Comparison of ENCODE assay signal across 19 mouse cellular contexts in the genomic region with DNA sequence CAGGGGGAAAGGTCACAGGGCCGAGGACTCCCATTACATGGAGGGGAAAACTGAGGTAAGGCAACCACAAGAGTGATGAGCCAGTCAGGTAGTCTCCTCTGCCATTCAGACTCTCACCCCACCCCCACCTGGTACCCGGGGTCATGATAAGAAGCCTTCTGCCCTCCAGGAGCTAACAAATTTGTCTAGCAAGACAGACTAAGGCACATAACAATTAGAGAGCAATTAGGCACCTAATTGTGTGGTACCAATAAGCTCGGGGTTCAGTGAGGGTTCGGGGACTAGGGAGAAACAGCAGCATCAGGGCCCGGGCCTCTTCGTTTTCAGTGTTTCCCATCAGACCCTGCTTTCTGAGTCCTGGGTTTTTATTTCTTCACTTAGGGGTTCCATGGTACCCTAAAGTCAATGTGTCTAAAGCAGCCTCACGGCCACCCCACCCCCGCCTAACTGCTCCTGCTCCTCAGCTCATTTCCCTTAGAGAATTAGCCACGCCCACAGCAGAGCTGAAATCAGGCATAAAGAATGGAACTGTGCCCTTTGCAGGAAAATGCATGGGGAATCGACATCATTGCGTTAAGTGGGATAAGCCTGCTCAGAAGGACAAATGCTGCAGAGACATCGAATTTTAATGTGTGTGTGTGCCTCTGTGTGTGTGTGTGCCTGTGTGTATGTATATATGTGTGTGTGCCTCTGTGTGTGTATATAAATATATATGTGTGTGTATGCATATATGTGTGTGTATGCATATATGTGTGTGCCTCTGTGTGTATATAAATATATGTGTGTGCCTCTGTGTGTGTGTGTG.
A peak's percentile ranks its signal among the peaks of the same experiment; 100 is the strongest.
DNase-seq lines count a peak whose midpoint lies in the region; ATAC-seq and TF ChIP-seq lines count a peak whose summit lies in the region.
"Had no signal": no experiment of that assay in that cellular context is flagged by ENCODE, and none has a peak within 500 bp of the region (broad histone marks: within the 10 kb centered on the region; RNA-seq: fewer than 3 reads in every experiment).

No protein-coding gene starts in this region.

- H3K9me3 ChIP-seq in hindbrain, embryonic 10.5 days, result peaks cover 10% of the 10 kb centered on the region; the same call in 1 of the 2 replicates
- H3K9me3 ChIP-seq in hindbrain, postnatal 0 days (ENCODE audit: low read length), result peaks cover 6% of the 10 kb centered on the region
- H3K9me3 ChIP-seq in forebrain, embryonic 14.5 days (replicated peaks; ENCODE audit: control insufficient read depth, low read length), result peaks cover 6% of the 10 kb centered on the region; the same call in 1 of the 2 replicates
- H3K9me3 ChIP-seq in midbrain, embryonic 11.5 days (ENCODE audit: control insufficient read depth, low read length), result peaks cover 4% of the 10 kb centered on the region; the same call in 1 of the 2 replicates
- no peaks in the 10 kb centered on the region for H3K9me3 ChIP-seq in stomach, postnatal 0 days (ENCODE audit: control insufficient read depth, low read length)
- H3K9me3 ChIP-seq: intestine, embryonic 15.5 days had no signal

- no peak overlapping the region for H3K9ac ChIP-seq in hindbrain, postnatal 0 days (replicated peaks; ENCODE audit: low read length)
- H3K9ac ChIP-seq in forebrain, embryonic 14.5 days (ENCODE audit: low read length), result no peak overlapping the region
- no peak overlapping the region for H3K9ac ChIP-seq in midbrain, embryonic 11.5 days (ENCODE audit: low read length)
- no peak overlapping the region for H3K9ac ChIP-seq in stomach, postnatal 0 days (ENCODE audit: low read length)
- H3K9ac ChIP-seq: embryonic facial prominence, embryonic 13.5 days; intestine, embryonic 15.5 days had no signal

- no peak overlapping the region for H3K4me3 ChIP-seq in hindbrain, embryonic 10.5 days
- H3K4me3 ChIP-seq in hindbrain, postnatal 0 days (ENCODE audit: low read length), result no peak overlapping the region
- H3K4me3 ChIP-seq in forebrain, embryonic 14.5 days (ENCODE audit: low read depth, low read length), result no peak overlapping the region
- no peak overlapping the region for H3K4me3 ChIP-seq in midbrain, embryonic 11.5 days (ENCODE audit: low read depth, low read length)
- no peak overlapping the region for H3K4me3 ChIP-seq in stomach, postnatal 0 days (ENCODE audit: low read depth, low read length)
- H3K4me3 ChIP-seq in gastrocnemius, adult 2 months, result no peak overlapping the region
- H3K4me3 ChIP-seq: embryonic facial prominence, embryonic 13.5 days; intestine, embryonic 15.5 days had no signal

- peak overlapping the region; percentile 77 for H3K27ac ChIP-seq in hindbrain, embryonic 10.5 days
- H3K27ac ChIP-seq in hindbrain, postnatal 0 days, result no peak overlapping the region
- H3K27ac ChIP-seq in forebrain, embryonic 14.5 days (ENCODE audit: low read depth, low read length), result peak overlapping the region; percentile 96; the same call in 1 of the 2 replicates
- H3K27ac ChIP-seq in midbrain, embryonic 11.5 days (ENCODE audit: low read depth, low read length), result no peak overlapping the region; the same call in 1 of the 2 replicates
- no peak overlapping the region for H3K27ac ChIP-seq in stomach, postnatal 0 days (replicated peaks)
- no peak overlapping the region for H3K27ac ChIP-seq in gastrocnemius, adult 2 months
- H3K27ac ChIP-seq: embryonic facial prominence, embryonic 13.5 days; intestine, embryonic 15.5 days; macrophage had no signal

- peaks cover 26% of the 10 kb centered on the region for H3K4me1 ChIP-seq in hindbrain, embryonic 10.5 days (replicated peaks)
- H3K4me1 ChIP-seq in hindbrain, postnatal 0 days (ENCODE audit: insufficient read depth, low read length), result 0 out of 2 replicates have a peak, but pooled peaks cover 10% of the 10 kb centered on the region
- H3K4me1 ChIP-seq in forebrain, embryonic 14.5 days (ENCODE audit: control insufficient read depth, insufficient read depth, low read length), result peaks cover 23% of the 10 kb centered on the region
- H3K4me1 ChIP-seq in midbrain, embryonic 11.5 days (ENCODE audit: control insufficient read depth, insufficient read depth, low read length), result peaks cover 13% of the 10 kb centered on the region; the same call in 1 of the 2 replicates
- H3K4me1 ChIP-seq in stomach, postnatal 0 days (replicated peaks; ENCODE audit: control insufficient read depth, insufficient read depth), result no peaks in the 10 kb centered on the region
- H3K4me1 ChIP-seq: intestine, embryonic 15.5 days had no signal

- no peak for ATAC-seq in hindbrain, postnatal 0 days
- ATAC-seq in forebrain, embryonic 14.5 days, result peak; percentile 11; the same call in 1 of the 2 replicates
- no peak for ATAC-seq in midbrain, embryonic 11.5 days (ENCODE audit: low FRiP score)
- no peak for ATAC-seq in stomach, postnatal 0 days (ENCODE audit: low FRiP score, low TSS enrichment)
- ATAC-seq: activated CD4-positive, CD25-positive, alpha-beta regulatory T cell, adult 4 months; intestine, embryonic 15.5 days had no signal

- WGBS in hindbrain, embryonic 10.5 days, result 55% methylated on average over 12 of the region's 12 CpGs
- 49% methylated on average over 12 of the region's 12 CpGs for WGBS in hindbrain, postnatal 0 days
- 12% methylated on average over 12 of the region's 12 CpGs for WGBS in forebrain, embryonic 14.5 days
- 50% methylated on average over 12 of the region's 12 CpGs for WGBS in midbrain, embryonic 11.5 days
- WGBS in stomach, postnatal 0 days, result 64% methylated on average over 12 of the region's 12 CpGs

- no peak for DNase-seq in hindbrain, embryonic 10.5 days (ENCODE audit: low spot score)
- DNase-seq in hindbrain, postnatal 0 days (ENCODE audit: low spot score), result no peak
- peak; percentile 74 for DNase-seq in forebrain, embryonic 14.5 days (ENCODE audit: low spot score)
- DNase-seq in midbrain, embryonic 11.5 days (ENCODE audit: low spot score, missing footprints), result peak; percentile 79
- peak; percentile 70 for DNase-seq in retina, postnatal 1 day
- DNase-seq in left cerebral cortex, postnatal 4 days, result no peak
- DNase-seq in stomach, postnatal 0 days (ENCODE audit: low spot score), result no peak
- DNase-seq in gastrocnemius, adult 2 months, result no peak
- DNase-seq: adrenal gland, postnatal 25 days; cerebellum, postnatal 14 days; gastrocnemius, postnatal 10 days; heart, postnatal 10 days; liver; lung, adult 18-20 months; right cerebral cortex, postnatal 25 days had no signal

- H3K4me2 ChIP-seq in hindbrain, postnatal 0 days (ENCODE audit: low read depth, low read length), result no peak overlapping the region
- no peak overlapping the region for H3K4me2 ChIP-seq in forebrain, embryonic 14.5 days (ENCODE audit: low read length)
- no peak overlapping the region for H3K4me2 ChIP-seq in midbrain, embryonic 11.5 days
- no peak overlapping the region for H3K4me2 ChIP-seq in stomach, postnatal 0 days (replicated peaks; ENCODE audit: low read depth)
- H3K4me2 ChIP-seq: intestine, embryonic 15.5 days had no signal

- no peak for TF ChIP-seq EP300 in stomach, postnatal 0 days (optimal IDR thresholded peaks at IDR 0.05)

- intact Hi-C loops in left cerebral cortex, postnatal 4 days (cut with DNase I), result no loop called here
- intact Hi-C loops in gastrocnemius, adult 2 months (cut with DNase I), result no loop called here

- no peak for TF ChIP-seq CTCF in hindbrain, postnatal 0 days (IDR thresholded peaks at IDR 0.05; ENCODE audit: low read depth)
- no peak for TF ChIP-seq CTCF in stomach, postnatal 0 days (IDR thresholded peaks at IDR 0.05; ENCODE audit: low read depth)
- TF ChIP-seq CTCF in gastrocnemius, adult 2 months (IDR thresholded peaks at IDR 0.05), result no peak

- peaks cover 14% of the 10 kb centered on the region; the same call in 1 of the 2 replicates for H3K27me3 ChIP-seq in hindbrain, embryonic 10.5 days (ENCODE audit: insufficient read depth, poor library complexity, severe bottlenecking)
- no peaks in the 10 kb centered on the region for H3K27me3 ChIP-seq in hindbrain, postnatal 0 days (ENCODE audit: insufficient read depth, low read length)
- H3K27me3 ChIP-seq in forebrain, embryonic 14.5 days (replicated peaks; ENCODE audit: control insufficient read depth, insufficient read depth, low read length), result no peaks in the 10 kb centered on the region
- no peaks in the 10 kb centered on the region; the same call in 1 of the 2 replicates for H3K27me3 ChIP-seq in midbrain, embryonic 11.5 days (ENCODE audit: control insufficient read depth, insufficient read depth, low read length)
- H3K27me3 ChIP-seq in stomach, postnatal 0 days (ENCODE audit: control insufficient read depth, insufficient read depth, low read length), result no peaks in the 10 kb centered on the region
- H3K27me3 ChIP-seq: intestine, embryonic 15.5 days had no signal

- no peaks in the 10 kb centered on the region for H3K36me3 ChIP-seq in hindbrain, embryonic 10.5 days
- H3K36me3 ChIP-seq in hindbrain, postnatal 0 days (ENCODE audit: insufficient read depth, low read length), result no peaks in the 10 kb centered on the region
- no peaks in the 10 kb centered on the region for H3K36me3 ChIP-seq in forebrain, embryonic 14.5 days (ENCODE audit: control insufficient read depth, insufficient read depth, low read length)
- H3K36me3 ChIP-seq in midbrain, embryonic 11.5 days (ENCODE audit: control insufficient read depth, insufficient read depth, low read length), result no peaks in the 10 kb centered on the region
- H3K36me3 ChIP-seq in stomach, postnatal 0 days (ENCODE audit: control insufficient read depth, insufficient read depth, low read length), result no peaks in the 10 kb centered on the region
- H3K36me3 ChIP-seq: embryonic facial prominence, embryonic 13.5 days; intestine, embryonic 15.5 days had no signal

Comparison
In these comparisons a context has a peak if more than half of its experiments do, and no peak if none do; other contexts are left out.
1. H3K27ac ChIP-seq: peak in hindbrain, embryonic 10.5 days (single experiment) and forebrain, embryonic 14.5 days (single experiment); none in hindbrain, postnatal 0 days (single experiment), midbrain, embryonic 11.5 days (single experiment), stomach, postnatal 0 days (single experiment) and gastrocnemius, adult 2 months (single experiment).
2. DNase-seq: peak in forebrain, embryonic 14.5 days (single experiment), midbrain, embryonic 11.5 days (single experiment) and retina, postnatal 1 day (single experiment); none in hindbrain, embryonic 10.5 days (single experiment), hindbrain, postnatal 0 days (single experiment), left cerebral cortex, postnatal 4 days (single experiment), stomach, postnatal 0 days (single experiment) and gastrocnemius, adult 2 months (single experiment).